Mouse (Mus musculus) gastrocnemius, adult 2 months (tissue): Measurements from ENCODE around the gene Rbl1. TPM values are rescaled to one million over a fixed set of nuclear protein-coding genes. Genes with fewer than 3 reads are reported as not detected.

ENCODE experiments used
- DNase-seq: peaks from one replicate; pipeline ENCODE4 v3.0.0; 2022
- H3K27ac ChIP-seq: fragments of 200-600 bp; 2 replicates; pipeline ENCODE4 v1.8.1; 2022; ENCODE audit warnings: mild to moderate bottlenecking
- H3K4me3 ChIP-seq: fragments of 200-600 bp; 2 replicates; pipeline ENCODE4 v1.8.1; 2022; ENCODE audit warnings: mild to moderate bottlenecking, moderate library complexity
- CTCF ChIP-seq: fragments of 200-600 bp; IDR thresholded peaks from 2 replicates; pipeline ENCODE4 v1.8.1; 2022; ENCODE audit warnings: antibody characterized with exemption, mild to moderate bottlenecking, moderate library complexity
- intact Hi-C: fragments of 180-260 bp; cut with DNase I; formaldehyde crosslinking; loops from one replicate; pipeline ENCODE4 v1.15.1; 2025
- total RNA-seq, 2 experiments: library from RNA; stranded (reverse); gene quantifications; 2 replicates each; pipeline ENCODE4 v1.2.3; 2021

The Rbl1 gene
- total RNA-seq, 2 experiments from 2014 or later, result 1.6 to 1.7 TPM

DNA sequence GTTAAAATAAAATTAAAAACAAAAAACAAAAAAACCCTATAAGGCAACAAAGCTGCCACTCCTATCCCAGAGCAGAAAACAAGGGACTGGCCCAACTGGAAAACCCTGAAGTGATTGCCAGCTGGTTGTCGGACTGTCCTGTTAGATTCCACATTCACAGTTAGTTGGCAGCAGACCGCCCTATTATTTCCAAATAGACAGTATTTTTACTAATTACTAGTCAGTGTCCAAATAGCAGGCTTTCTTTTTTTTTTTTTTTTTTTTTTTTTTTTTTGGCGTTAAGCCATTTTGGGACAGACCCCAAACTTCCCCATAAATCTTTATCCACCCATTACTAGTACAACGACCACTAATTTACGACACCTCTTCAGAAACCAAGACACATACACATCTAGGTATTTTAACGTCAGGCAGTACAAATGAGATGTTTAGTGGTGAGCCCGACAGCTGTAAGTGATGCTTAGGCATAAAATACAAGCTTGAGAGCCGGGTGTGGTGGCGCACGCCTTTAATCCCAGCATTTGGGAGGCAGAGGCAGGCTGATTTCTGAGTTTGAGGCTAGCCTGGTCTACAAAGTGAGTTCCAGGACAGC, 68.7 kb downstream of the Rbl1 start:
- DNase-seq, result peak; percentile 23
- intact Hi-C loops, result no loop called here
- peak overlapping the region; percentile 94 for H3K27ac ChIP-seq
- peak overlapping the region; percentile 96 for H3K4me3 ChIP-seq
- TF ChIP-seq CTCF, result no peak

GRCm38 (mm10) chr2:157135014-157135413, 69.3 kb downstream of the Rbl1 start, which contains the start of gene Samhd1:
Gene Samhd1, minus strand, starts transcription at chr2:157135265.
- Histone ChIP-seq H3K4me3 (peak within 1 kb of the TSS; percentile 96), H3K27ac (peak within 1 kb of the TSS; percentile 94)
- intact Hi-C loops, result no loop called here
- peak; percentile 18 for TF ChIP-seq CTCF
- peak; percentile 99 for DNase-seq

GRCm38 (mm10) chr2:157134479-157134931, 69.8 kb downstream of the Rbl1 start:
- peak overlapping the region; percentile 94 for H3K27ac ChIP-seq
- DNase-seq, result peak; percentile 56

GRCm38 (mm10) chr2:157133769-157134478, 70.4 kb downstream of the Rbl1 start:
- H3K27ac ChIP-seq, result peak overlapping the region; percentile 94
- intact Hi-C loops, result no loop called here
- TF ChIP-seq CTCF, result no peak
- H3K4me3 ChIP-seq, result peak overlapping the region; percentile 96
- DNase-seq, result no peak

More at GRCm38 (mm10) chr2:157134479-157134931, 69.8 kb downstream of the Rbl1 start:
- TF ChIP-seq CTCF, result no peak
- intact Hi-C loops, result no loop called here
- peak overlapping the region; percentile 96 for H3K4me3 ChIP-seq

DNA sequence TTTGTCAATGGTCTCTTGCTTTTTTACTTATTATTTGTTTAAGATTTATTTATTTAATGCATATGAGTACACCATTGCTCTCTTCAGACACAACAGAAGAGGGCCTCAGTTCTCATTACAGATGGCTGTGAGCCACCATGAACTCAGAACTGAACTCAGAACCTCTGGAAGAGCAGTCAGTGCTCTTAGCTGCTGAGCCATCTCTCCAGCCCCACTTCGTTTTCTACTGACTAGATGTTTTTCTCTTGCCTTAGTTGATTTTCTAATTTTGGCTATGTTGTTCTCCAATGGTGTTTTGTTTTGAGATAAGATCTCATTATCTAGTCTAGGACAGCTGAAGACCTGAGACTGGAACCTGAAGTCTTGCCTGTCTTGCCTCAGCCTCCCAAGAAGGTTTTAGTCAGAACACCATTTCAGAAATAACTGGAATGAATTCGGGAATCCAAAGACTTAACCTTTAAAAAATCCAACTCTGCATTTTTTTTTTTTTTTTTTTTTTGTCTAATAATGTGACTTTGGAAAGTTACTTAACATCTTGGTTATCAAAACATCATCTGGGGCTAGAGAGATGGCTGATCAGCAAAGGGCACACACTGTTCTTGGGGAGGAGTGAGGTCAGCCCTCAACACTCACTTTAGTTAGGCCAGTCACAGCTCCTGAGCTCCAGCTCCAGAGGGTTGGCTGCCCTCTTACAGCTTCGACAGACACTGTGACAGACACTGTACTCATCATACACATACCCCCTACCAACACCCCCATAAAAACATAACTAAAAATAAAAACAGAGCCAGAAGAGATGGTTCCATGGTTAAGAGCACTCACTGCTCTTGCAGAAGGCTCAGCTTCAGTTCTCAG, 71.4 kb downstream of the Rbl1 start:
- TF ChIP-seq CTCF, result no peak
- Histone ChIP-seq H3K4me3 (peak overlapping the region; percentile 96), H3K27ac (peak overlapping the region; percentile 39)
- DNase-seq, result peak; percentile 28
- intact Hi-C loops, result no loop called here

GRCm38 (mm10) chr2:157132086-157132485, 72.2 kb downstream of the Rbl1 start:
- Histone ChIP-seq H3K27ac (peak overlapping the region; percentile 38; the same call in 1 of the 2 replicates), H3K4me3 (no peak overlapping the region)
- TF ChIP-seq CTCF, result no peak
- intact Hi-C loops, result no loop called here
- no peak for DNase-seq

DNA sequence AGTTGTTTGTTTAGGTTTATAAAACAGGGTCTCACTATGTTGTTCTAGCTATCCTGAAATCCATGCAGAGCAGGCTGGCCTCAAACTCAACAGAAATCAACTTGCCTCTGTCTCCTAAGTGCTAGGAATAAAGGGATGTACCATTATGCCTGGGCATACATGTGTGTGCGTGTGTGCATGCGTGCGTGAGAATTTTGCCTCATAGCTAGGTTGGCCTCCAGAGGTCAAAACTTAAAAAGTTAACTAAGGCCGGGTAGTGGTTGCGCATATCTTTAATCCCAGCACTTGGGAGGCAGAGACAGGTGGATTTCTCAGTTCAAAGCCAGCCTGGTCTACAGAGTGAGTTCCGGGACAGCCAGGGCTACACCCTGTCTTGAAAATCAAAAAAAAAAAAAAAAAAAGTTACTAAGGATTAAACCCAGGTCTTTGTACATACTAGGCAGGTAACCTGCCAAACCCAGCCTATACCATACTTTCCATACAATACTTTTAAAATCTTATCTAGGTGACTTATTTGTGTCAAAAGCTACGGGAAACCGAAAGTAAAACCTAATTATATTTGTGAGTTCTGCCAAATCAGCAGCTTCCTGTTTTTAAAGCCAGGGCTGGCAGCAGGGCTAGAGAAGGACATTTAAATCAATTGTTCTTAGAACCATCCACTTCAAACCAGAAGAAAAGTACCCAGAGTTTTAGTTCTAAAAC, 73.4 kb downstream of the Rbl1 start:
- H3K4me3 ChIP-seq, result peak overlapping the region; percentile 57
- intact Hi-C loops, result no loop called here
- TF ChIP-seq CTCF, result no peak
- peak overlapping the region; percentile 74 for H3K27ac ChIP-seq
- DNase-seq, result peak; percentile 22

- intact Hi-C loops, result loop anchor here (5.0 kb wide), 1 partner anchor 133 kb away; no protein-coding TSS in a partner anchor
- no peak for DNase-seq
- Histone ChIP-seq H3K4me3 (peak overlapping the region; percentile 43), H3K27ac (peak overlapping the region; percentile 35; the same call in 1 of the 2 replicates)
- no peak for TF ChIP-seq CTCF
Measured at GRCm38 (mm10) chr2:157129601-157130164, 74.7 kb downstream of the Rbl1 start.

DNA sequence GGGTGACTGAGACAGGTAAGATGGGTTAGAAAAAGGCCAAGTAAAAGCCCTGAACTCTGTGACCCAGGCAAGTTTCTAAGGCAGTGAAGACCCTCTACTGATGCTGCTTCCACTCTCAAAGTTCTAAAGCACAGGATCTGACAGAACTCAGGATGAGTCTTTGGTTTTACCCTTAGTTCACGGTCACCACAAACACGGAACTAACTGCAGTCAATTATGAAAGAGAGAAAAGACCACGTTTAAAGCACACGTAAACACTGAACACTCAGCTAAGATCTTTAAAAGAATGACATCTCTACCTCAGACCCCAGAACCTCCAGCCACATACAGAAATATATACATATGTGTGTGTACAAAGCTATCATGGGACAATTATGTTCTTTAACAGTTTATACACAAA, 75.2 kb downstream of the Rbl1 start:
- Histone ChIP-seq H3K4me3 (peak overlapping the region; percentile 43; the same call in 1 of the 2 replicates), H3K27ac (no peak overlapping the region)
- DNase-seq, result no peak
- intact Hi-C loops, result loop anchor here (5.0 kb wide), 1 partner anchor 133 kb away; no protein-coding TSS in a partner anchor
- no peak for TF ChIP-seq CTCF

DNA sequence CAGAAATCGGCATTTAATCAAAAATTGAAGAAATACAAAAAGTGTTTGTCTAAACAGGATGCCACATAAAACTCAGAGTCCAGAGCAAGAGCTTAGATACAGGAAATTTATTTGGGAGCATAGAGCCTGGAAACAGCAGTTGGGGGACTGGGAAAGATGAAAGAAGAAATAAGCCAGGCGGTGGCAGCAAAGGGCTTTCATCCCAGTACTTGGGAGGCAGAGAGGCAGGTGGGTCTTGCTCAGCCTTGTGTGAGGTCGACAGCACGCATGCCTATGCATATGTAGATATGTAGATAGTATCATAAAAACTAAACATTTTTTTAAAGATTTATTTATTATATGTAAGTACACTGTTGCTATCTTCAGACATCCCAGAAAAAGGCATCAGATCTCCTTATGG, 76.3 kb downstream of the Rbl1 start:
- peak; percentile 22 for DNase-seq
- H3K4me3 ChIP-seq, result no peak overlapping the region
- intact Hi-C loops, result loop anchor here (5.0 kb wide), 1 partner anchor 134 kb away; no protein-coding TSS in a partner anchor
- TF ChIP-seq CTCF, result peak; percentile 39
- H3K27ac ChIP-seq, result no peak overlapping the region

- no peak for DNase-seq
- Histone ChIP-seq H3K4me3 (no peak overlapping the region), H3K27ac (no peak overlapping the region)
- TF ChIP-seq CTCF, result no peak
- intact Hi-C loops, result loop anchor here (5.0 kb wide), 1 partner anchor 135 kb away; no protein-coding TSS in a partner anchor
Measured at GRCm38 (mm10) chr2:157127370-157127769, 77.0 kb downstream of the Rbl1 start.
